Mouse (Mus musculus): Measurements from ENCODE around the gene Scgb1b11.
"Not testable (repeated sequence)": the region's sequence is repeated elsewhere in the genome, so short reads cannot be mapped to it uniquely, and the experiment has no call there.

DNA sequence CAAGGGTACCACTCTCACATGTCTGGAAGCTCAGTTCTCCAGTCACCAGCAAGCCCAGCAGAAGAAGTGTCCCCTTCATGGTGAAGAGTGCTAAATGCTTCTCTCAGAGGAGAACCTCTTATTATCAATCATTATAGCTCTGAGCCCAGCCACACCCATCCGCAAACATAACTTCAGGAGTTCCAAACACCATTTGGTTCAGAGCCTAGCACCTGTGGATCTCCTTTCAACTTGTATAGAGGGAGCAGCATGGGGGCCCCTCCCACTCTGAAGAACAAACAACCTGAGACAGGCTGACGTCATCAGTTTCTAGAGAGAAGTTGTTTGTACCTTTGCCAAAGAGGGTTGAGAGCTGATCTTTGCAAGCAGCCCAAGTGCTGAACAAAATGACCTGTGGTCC lies 11.6 kb upstream of the Scgb1b11 start, which contains the start of gene Scgb2b11:
- TF ChIP-seq POLR2A (IDR thresholded peaks at IDR 0.05; ENCODE audit: control insufficient read depth, low read depth, low read length); CTCF (IDR thresholded peaks at IDR 0.05; ENCODE audit: control insufficient read depth, insufficient read depth, insufficient replicate concordance, low read depth, low read length): not testable (repeated sequence)

Measured in testis, adult 2 months (tissue).